Mouse (Mus musculus): Measurements from ENCODE around the gene Gm45785. TPM values are rescaled to one million over a fixed set of nuclear protein-coding genes. Genes with fewer than 3 reads are reported as not detected.

The Gm45785 gene
- total RNA-seq, 2 experiments from 2014 or later: 3.0 TPM; not detected in 1

DNA sequence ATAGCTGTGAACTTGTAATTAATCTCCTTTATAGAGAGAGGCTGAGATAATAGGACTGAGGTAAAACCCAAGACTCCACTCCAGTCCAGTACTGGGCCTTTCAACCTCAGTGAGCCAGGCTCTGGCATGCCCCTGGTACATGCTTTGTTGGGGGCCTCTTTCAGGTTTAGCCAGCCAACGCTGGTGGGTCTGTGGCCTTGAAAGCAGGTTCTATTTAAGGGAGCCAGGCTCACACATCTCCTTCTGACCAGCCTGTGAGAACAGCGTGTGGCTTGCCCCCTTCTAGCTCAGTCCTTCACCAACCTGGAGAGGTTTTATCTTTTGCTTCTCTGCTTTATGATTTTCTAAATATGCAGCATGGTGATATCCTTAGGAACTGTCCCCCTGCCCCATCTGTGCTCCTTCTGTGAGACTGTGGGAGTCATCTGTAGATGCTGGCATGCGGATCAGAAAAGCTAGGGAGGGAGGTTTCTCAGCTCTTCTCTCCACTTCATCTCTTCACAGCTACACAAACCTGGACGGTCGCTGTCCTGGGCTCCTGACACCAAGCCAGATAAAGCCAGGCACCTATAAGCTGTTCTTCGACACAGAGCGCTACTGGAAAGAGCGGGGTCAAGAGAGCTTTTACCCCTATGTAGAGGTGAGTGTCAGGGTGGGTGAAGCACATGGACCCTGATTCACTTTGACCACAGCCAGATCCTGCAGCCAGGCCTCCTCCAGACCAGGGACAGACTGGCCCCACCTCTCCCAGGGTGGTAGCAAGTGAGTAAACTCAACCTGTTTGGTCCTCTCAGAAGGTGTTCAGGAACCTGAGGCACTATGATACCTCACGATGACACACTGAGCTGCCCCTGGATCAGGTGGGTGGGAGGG, 19.7 kb downstream of the Gm45785 start:
- no peak for ATAC-seq (replicated peaks; ENCODE audit: low FRiP score, low TSS enrichment, poor library complexity, severe bottlenecking)

DNA sequence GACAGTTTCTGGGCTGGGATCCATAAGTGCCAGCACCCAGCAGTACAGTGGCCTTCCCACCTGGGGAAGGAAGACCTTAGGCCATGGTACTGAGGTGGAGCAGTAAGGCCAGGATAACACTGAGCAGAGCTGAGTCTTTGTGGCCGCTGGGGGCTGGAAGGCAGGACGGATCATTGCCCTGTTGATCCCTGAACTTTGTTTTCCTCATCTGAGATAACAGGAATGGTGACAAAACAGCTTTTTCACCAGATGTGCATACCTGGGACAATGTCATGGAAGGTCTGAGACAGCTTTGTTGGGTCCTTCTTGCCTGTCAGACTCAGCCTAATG, 20.4 kb downstream of the Gm45785 start:
- ATAC-seq (replicated peaks; ENCODE audit: low FRiP score, low TSS enrichment, poor library complexity, severe bottlenecking): no peak

DNA sequence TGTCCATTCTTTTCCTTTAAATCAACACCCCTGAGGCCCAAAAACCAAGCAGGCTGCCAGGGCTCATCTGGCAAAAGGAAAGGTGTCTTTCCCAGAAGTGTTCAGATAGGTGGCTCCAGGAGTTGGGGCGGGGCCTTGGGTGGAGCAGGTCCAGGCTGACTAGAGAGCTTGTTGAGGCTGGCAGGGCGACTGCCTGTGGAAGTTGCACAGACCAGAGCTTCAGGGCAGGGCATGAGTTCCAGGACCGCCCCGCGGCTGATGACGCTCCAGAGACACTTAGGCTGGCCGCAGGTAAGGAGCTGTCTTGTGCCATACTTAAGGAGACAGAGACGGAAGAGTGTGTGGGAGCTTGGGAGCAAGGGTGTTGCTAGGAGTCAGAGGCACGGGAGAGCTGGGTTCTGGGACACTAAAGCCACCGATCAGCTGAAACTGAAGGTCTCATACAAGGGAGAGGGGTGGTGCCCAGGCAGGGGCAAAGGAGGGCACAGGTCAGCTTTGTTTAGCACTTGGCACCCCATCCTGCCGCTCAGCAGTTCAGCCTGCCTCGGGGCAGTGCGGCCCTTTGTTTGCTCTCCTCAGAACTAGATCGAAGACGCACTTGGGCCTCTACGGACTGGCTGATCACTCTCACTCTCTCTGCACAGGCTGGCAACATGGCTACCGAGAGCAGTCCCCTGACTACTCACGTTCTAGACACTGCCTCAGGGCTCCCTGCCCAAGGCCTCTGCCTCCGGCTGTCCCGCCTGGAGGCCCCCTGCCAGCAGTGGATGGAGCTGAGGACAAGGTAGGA, 21.0 kb downstream of the Gm45785 start, which contains the start of gene Urah:
Urah (plus strand) TSS at position 51 of the 790 bp plus-strand sequence.
- no peak for ATAC-seq (replicated peaks; ENCODE audit: low FRiP score, low TSS enrichment, poor library complexity, severe bottlenecking)

DNA sequence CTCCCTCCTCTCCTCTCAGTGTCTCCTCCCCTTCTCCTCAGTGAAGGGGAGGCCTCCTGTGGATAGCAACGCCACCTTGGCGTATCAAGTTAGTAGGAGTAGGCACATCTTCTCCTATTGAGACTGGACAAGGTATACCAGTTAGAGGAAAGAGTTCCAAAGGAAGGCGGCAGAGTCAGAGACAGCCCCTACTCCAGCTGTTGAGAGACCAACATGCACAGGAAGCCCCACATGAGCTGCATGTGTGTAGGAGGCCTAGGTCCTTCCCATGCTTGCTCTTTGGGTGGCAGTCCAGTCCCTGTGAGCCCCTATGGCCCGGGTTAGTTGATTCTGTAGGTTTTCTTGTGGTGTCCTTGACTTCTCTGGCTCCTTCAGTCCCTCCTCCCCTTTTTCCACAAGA, 22.8 kb downstream of the Gm45785 start:
- ATAC-seq (replicated peaks; ENCODE audit: low FRiP score, low TSS enrichment, poor library complexity, severe bottlenecking): no peak

DNA sequence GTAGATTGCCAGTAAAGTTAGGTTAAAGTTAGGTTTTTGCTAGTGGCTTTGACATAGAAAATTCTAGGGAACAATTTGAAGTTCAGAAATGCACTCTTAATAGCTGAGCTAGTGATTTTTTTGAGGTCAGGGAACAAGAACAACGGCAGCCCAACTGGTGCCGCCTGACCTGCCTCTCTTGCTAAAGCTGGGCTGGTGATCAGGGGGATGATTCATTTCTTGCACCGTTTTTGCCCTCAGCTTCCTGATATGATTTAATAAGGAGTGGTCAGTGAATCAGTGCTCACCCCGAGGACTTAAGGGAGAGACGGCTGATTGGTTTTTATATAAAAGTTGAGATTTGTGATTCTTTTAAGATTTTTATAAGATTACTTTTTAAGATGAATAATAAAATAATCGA, 24.7 kb downstream of the Gm45785 start:
- no peak for ATAC-seq (replicated peaks; ENCODE audit: low FRiP score, low TSS enrichment, poor library complexity, severe bottlenecking)

DNA sequence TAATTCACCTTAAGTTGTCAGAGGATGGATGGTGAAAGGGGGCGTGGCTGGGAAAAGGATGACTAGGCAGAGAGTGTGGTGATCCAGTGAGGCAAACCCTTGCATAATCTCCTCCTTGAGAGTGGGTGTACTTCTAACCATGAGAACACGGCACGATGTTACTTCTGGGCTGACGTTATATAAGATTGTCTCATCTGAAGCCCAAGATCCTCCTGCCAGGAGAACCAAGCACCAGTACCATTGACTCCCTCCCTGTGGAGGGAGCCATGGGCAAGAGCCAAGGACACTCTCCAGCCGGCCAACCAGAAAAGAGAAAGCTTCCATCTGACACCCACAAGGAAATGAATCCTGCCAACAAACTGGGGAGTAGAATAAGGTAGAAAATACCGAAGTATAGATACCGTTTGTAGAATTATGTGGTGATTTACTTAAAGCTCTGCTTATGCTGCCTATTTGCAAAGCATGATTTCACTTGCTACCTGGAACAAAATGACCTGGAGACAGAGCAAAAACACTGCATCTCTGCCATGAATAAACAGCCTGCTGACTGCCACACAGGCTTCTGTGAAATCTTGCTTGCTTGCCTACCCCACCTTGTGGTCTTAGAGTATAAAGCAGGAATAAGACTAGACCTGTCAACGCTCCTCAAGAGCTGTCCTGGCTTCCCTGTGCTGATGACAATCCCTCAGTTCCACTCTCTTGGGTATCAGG, 27.8 kb downstream of the Gm45785 start:
- ATAC-seq (replicated peaks; ENCODE audit: low FRiP score, low TSS enrichment, poor library complexity, severe bottlenecking): peak; percentile 87

DNA sequence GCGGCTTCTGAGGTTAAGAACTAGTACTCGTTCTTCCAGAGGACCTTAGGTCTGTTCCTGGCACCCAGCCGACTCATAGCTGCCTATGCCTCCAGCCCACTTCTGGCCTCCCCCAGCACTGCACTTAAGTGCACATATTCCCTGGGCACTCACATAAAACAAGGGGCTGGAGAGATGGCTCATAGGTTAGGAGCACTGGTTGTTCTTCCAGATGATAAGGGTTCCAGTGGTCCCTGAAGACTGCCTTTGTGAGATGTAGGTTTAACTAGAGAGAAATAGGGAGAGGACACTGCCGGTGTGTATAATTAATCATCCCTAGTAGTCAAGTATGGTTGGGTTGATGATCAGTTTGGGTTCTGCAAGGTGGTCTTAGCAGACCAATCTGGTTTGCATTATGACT, 33.4 kb downstream of the Gm45785 start:
- ATAC-seq (replicated peaks; ENCODE audit: low FRiP score, low TSS enrichment, poor library complexity, severe bottlenecking): no peak

DNA sequence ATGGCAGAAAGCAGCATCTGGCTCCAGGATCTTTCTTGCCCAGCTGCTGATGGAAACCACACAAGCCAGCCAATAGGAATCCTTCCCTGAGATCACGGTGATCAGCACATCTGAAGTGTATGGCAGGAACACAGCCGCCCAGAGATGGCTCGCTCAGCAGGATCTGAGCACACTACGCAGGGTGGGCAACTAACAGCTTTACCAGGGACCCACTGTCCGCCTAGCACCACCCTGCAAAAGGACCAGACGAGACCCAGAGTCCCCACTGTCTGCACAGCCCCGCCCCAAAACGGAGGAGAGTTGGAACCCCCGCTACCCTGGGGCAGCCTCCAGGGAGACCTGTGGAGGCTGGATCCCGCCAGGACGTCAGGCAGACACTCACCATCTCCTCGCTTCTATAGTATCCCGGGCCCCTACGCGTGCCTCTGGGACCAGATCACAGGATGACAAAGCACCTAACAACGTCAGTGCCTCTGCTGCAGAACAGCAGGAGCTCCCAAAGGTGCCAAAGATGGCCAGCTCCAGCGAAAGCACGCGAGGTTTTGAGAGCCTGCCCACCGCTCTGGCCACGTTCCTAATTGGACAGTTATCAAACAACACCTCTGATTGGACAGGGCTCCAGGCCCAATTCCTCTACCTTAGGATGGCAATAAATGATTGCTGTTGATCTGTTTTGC, 34.3 kb downstream of the Gm45785 start, which contains the start of gene Zfp941:
Zfp941 (minus strand) TSS at position 526 of the 677 bp plus-strand sequence.
- peak; percentile 92 for ATAC-seq (replicated peaks; ENCODE audit: low FRiP score, low TSS enrichment, poor library complexity, severe bottlenecking)

DNA sequence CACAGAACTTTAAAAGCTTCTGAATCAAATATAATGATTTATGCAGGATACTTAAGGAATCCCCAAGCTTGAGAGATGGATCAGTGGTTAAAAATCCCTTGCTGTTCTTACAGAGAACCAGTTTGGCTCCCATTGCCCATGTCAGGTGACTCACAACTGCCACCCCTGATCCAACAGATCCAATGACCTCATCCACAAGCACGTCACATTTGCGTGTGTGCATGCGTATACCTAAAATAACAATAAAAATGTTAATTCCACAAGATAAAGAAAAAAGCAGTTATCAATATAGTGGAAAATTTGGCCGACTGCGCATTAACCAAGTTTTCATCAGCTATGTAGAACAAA, 34.9 kb downstream of the Gm45785 start:
- no peak for ATAC-seq (replicated peaks; ENCODE audit: low FRiP score, low TSS enrichment, poor library complexity, severe bottlenecking)

DNA sequence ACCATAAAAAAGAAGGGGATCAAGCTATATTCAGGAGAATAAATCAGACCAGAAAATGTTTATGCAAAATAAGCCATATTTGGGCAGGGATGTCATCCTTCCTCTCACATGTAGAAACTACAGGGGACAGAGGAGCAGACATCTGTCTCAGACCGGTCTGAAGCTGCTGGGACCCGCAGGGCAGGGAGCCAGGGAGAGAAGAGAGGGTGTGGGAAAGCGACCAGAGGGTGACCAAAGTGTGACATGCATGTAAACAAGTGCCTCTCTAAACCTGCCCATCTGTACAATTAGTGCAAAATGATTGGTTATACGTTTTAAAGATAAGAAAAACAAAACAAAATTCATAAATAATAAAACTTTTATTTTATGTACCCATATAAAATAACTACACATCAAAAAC, 36.0 kb downstream of the Gm45785 start:
- ATAC-seq (replicated peaks; ENCODE audit: low FRiP score, low TSS enrichment, poor library complexity, severe bottlenecking): no peak

DNA sequence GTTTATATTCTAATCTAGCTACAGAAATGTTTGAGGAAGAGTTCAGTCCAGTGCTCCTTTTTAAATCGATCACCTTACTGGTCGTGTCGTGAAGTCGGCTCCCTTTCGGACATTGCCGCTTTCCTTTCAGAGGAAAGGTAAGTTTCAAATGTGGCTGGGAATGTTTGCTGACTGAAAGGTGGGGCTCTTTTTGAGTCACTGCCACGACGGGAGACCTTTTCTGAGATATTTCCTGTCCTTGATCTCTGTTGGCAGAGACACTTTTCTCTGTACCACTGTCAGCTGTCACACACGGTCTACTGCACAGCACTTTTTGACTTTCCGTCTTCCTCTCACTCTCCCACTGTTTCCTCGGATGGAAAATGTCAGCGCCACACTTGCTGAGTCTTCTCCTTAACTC, 43.3 kb downstream of the Gm45785 start:
- no peak for ATAC-seq (replicated peaks; ENCODE audit: low FRiP score, low TSS enrichment, poor library complexity, severe bottlenecking)

DNA sequence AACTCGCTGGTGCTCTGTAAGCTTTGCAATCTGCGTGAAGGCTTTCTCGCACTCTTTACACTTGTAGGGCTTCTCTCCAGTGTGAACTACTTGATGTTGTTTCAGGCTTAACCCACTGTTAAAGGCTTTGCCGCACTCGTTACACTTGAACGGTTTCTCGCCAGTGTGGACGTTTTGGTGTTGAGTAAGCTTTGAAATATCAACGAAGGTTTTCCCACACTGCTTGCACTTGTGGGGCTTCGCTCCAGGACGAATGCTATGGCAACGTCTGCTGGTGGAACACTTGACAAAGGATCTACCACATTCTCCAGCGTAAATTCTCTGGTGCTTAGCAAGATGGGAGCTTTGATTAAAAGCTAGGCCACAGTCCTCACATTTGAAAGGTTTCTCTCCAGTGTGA, 44.4 kb downstream of the Gm45785 start:
- no peak for ATAC-seq (replicated peaks; ENCODE audit: low FRiP score, low TSS enrichment, poor library complexity, severe bottlenecking)

DNA sequence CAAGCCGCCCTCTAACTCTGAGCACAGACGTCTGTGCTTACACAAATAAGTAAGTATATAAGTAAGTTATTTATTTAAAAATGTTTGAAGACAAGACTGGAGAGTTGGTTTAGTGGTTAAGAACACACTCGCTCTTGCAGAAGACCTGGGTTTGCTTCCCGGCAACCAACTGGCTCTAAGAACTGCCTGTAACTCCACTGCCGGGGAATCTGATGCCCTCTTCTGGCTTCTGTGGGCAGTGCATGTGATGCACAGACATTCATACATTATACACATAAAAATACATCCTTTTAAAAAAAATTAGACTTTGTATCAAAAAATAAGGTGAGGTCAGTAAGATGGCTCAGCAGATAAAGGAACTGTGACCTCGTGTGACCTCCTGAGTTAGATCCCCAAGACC, 45.6 kb downstream of the Gm45785 start:
- no peak for ATAC-seq (replicated peaks; ENCODE audit: low FRiP score, low TSS enrichment, poor library complexity, severe bottlenecking)

DNA sequence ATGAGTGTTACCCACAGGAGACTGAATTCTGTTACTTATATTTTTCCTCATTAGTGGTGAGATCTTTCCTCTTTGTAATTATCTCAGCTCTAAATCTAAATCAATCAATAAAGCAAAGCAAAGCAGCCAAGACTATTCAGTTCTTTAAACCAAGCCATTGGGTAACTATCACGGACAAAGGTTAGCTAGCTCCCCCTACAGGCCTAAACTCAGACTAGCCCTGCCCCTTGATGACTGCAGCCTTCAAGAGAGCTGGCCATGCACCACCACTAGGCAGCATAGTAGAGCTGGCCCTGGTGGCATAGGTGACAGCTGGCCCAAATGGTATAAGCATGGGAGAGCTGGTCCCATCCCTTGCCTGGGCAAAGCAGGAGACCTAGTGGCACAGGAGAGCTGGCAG, 50.4 kb downstream of the Gm45785 start:
- peak; percentile 94 for ATAC-seq (replicated peaks; ENCODE audit: low FRiP score, low TSS enrichment, poor library complexity, severe bottlenecking)

DNA sequence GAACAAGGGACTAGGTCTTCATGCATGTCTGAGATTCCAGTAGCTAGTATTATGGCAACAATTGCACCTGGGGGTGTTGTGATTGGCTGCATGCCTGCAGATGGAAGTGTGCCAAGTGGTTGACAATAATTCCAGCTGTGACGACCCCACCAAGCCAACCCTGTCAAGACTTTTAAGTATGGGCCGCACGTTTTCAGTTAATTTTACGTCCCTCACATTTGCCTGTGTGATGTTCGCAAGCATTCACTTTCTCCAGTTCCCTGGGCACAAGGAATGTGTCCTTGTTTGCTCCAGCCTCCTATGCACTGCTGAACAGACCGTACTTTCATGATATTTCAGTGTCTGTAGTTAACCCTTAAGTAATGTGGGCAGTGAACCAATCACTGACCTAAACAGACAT, 53.5 kb downstream of the Gm45785 start:
- no peak for ATAC-seq (replicated peaks; ENCODE audit: low FRiP score, low TSS enrichment, poor library complexity, severe bottlenecking)

DNA sequence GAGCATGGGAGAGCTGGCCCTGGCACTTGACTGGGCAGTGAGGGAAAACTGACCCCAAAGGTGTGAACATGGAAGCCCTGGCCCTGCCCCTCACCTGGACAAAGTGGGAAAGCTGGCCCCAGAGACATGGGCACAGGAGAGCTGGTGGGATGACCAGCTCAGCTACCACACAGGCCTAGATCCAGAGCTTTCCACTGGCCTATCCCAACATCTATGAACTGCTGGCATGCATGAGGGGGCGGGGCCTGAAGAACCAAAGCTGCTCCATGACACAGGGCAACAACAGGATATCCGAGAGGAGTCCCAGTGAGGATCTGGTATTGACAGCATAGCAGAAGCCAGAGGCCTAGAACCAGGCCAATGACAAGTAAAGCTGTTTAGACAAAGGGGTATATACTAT, 57.9 kb downstream of the Gm45785 start:
- ATAC-seq (replicated peaks; ENCODE audit: low FRiP score, low TSS enrichment, poor library complexity, severe bottlenecking): no peak

DNA sequence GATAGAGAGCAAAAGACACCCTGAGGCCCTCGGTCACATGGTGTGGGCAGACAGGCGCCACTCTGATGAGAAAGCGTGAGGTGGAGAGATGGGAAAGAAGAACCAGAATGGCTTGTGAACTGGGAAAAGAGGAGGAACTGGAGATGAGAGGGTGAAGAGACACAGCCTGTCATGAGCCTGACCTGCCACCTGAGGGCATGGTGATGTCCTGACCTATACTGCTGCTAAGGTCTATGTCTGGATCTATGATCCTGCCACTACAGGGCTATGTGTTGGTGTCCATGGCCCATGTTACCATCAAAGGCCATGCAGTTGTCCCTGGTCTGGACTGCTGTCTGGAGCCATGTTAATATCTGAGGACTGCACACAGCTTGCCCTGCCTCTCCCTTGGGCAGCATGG, 58.5 kb downstream of the Gm45785 start:
- ATAC-seq (replicated peaks; ENCODE audit: low FRiP score, low TSS enrichment, poor library complexity, severe bottlenecking): peak; percentile 62

DNA sequence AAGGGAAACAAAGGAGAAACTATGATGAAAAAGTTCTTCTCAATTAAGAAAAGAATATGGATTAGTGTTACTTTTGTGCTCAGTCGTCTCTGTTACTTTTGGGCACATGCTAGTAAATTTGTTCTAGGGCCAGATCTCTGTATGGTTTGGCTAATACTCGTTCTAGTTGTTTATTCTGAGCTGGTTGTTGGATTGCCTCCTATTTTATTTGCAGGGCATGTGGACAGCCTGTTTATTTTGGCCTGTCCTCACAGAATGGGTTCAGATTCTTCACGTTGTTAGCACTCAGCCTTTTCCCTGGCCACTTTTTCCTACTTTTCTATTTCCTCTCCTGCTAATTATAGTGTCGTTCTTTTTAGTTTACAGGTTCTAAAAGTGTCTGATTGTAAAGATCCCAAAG, 62.6 kb downstream of the Gm45785 start:
- ATAC-seq (replicated peaks; ENCODE audit: low FRiP score, low TSS enrichment, poor library complexity, severe bottlenecking): no peak

DNA sequence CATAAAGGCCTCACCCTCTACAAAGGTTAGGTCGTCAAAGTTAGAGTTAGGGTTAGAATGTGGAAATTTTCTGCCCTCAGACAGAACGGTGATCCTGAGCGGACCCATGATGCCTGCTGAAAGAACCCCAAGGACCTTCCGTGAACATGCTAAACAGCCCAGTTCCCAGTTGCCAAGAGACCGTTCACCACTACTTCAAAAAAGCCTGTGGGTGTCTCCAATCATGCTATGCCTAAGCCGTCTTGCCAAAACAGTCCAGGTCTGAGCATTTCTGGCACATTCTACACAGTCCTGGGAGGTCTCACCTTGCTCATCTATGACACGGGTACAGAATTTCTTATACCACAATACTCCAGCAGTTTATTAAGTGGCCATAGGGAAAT, 68.1 kb downstream of the Gm45785 start:
- no peak for ATAC-seq (replicated peaks; ENCODE audit: low FRiP score, low TSS enrichment, poor library complexity, severe bottlenecking)

Data from megakaryocyte-erythroid progenitor cell, adult 5-6 weeks (primary cell).